Mouse (Mus musculus): Measurements from ENCODE around the gene Cd4. TPM values are rescaled to one million over a fixed set of nuclear protein-coding genes. Genes with fewer than 3 reads are reported as not detected.

Cd4 gene
- polyA plus RNA-seq, 1 experiment from 2014 or later: not detected

DNA sequence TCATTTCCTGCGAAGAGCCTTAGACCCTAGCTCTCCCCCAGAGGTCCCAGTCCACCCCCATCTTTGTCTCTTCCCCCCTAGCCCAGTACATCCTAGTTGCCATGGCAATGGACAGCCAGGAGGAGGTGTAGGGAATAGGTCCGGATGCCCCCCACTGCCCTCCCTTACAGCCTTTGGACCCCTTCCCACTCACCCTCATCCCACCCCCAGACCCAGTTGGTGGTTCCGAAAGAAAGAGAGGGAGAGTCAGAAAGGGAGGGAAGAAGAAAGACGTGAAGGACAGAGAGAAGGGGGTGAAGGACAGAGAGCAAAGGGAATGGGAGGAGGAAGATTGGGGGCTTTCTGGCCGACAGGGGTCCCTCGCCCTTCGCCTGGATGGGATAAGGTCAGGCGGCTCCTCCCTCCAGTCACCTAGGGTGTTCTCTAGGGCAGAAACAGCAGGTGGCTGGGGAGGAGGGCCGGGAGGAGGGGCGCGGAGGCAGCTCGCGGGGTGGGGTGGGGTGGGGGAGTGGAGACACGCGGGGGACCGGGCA is 24.8 kb downstream of the Cd4 start:
- DNase-seq (no peak), ATAC-seq (ENCODE audit: insufficient read depth) (peak; percentile 15)
- Histone ChIP-seq H3K4me3 (ENCODE audit: low read depth, low read length) (peak overlapping the region; percentile 45), H3K27me3 (ENCODE audit: insufficient read depth, low read length) (peaks cover 38% of the 10 kb centered on the region; the same call in 1 of the 2 replicates), H3K36me3 (ENCODE audit: insufficient read depth) (no peaks in the 10 kb centered on the region), H3K27ac (ENCODE audit: low read depth) (no peak overlapping the region), H3K9ac (peak overlapping the region; percentile 46), H3K9me3 (ENCODE audit: low read depth, low read length) (no peaks in the 10 kb centered on the region), H3K4me2 (peak overlapping the region; percentile 93), H3K4me1 (ENCODE audit: insufficient read depth) (0 out of 2 replicates have a peak, but pooled peaks cover 6% of the 10 kb centered on the region)
- WGBS: 1% methylated on average over 11 of the region's 16 CpGs
- TF ChIP-seq CTCF (IDR thresholded peaks at IDR 0.05; ENCODE audit: low read depth): no peak

GRCm38 (mm10) chr6:124862406-124863124 is 25.5 kb downstream of the Cd4 start:
- H3K36me3 ChIP-seq (ENCODE audit: insufficient read depth): no peaks in the 10 kb centered on the region
- 11% methylated on average over 8 of the region's 8 CpGs for WGBS
- no peak for TF ChIP-seq CTCF (IDR thresholded peaks at IDR 0.05; ENCODE audit: low read depth)
- peak overlapping the region; percentile 93 for H3K4me2 ChIP-seq
- H3K9me3 ChIP-seq (ENCODE audit: low read depth, low read length): no peaks in the 10 kb centered on the region
- H3K4me1 ChIP-seq (ENCODE audit: insufficient read depth): 0 out of 2 replicates have a peak, but pooled peaks cover 6% of the 10 kb centered on the region
- peaks cover 39% of the 10 kb centered on the region; the same call in 1 of the 2 replicates for H3K27me3 ChIP-seq (ENCODE audit: insufficient read depth, low read length)
- no peak overlapping the region for H3K27ac ChIP-seq (ENCODE audit: low read depth)
- DNase-seq: no peak
- no peak overlapping the region for H3K4me3 ChIP-seq (ENCODE audit: low read depth, low read length)
- no peak overlapping the region for H3K9ac ChIP-seq
- no peak for ATAC-seq (ENCODE audit: insufficient read depth)

DNA sequence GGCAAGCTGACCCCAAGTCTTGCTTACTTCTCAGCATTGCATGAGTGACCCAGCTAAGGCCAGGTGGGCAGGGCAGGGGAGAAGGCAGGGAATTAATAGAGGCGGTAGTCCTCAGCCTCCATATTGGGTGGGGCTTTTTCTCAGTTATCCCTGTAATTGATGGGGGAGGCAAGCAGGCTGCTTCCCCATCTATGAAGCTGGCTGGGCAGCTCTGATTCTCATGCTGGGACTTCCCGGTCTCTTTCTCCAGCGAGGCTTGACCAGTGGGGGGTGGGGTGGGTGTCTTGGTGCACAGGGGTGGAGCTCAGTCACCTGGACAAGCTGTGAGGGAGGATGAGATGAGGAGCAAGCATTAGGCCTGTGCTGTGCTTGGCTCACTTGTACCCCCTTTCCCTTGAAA is 26.2 kb downstream of the Cd4 start:
- WGBS: 46% methylated on average over 3 of the region's 3 CpGs
- Histone ChIP-seq H3K4me1 (ENCODE audit: insufficient read depth) (0 out of 2 replicates have a peak, but pooled peaks cover 6% of the 10 kb centered on the region), H3K27me3 (ENCODE audit: insufficient read depth, low read length) (peaks cover 36% of the 10 kb centered on the region; the same call in 1 of the 2 replicates), H3K9ac (no peak overlapping the region), H3K4me2 (no peak overlapping the region), H3K9me3 (ENCODE audit: low read depth, low read length) (no peaks in the 10 kb centered on the region), H3K27ac (ENCODE audit: low read depth) (no peak overlapping the region), H3K4me3 (ENCODE audit: low read depth, low read length) (no peak overlapping the region), H3K36me3 (ENCODE audit: insufficient read depth) (no peaks in the 10 kb centered on the region)
- ATAC-seq (ENCODE audit: insufficient read depth): no peak
- TF ChIP-seq CTCF (IDR thresholded peaks at IDR 0.05; ENCODE audit: low read depth): no peak
- no peak for DNase-seq

GRCm38 (mm10) chr6:124861266-124861665 is 26.8 kb downstream of the Cd4 start:
- DNase-seq (no peak), ATAC-seq (ENCODE audit: insufficient read depth) (no peak)
- no peak overlapping the region for H3K4me2 ChIP-seq
- no peak overlapping the region for H3K27ac ChIP-seq (ENCODE audit: low read depth)
- no peaks in the 10 kb centered on the region for H3K36me3 ChIP-seq (ENCODE audit: insufficient read depth)
- WGBS: 78% methylated on average over 19 of the region's 19 CpGs
- 0 out of 2 replicates have a peak, but pooled peaks cover 10% of the 10 kb centered on the region for H3K4me1 ChIP-seq (ENCODE audit: insufficient read depth)
- H3K4me3 ChIP-seq (ENCODE audit: low read depth, low read length): no peak overlapping the region
- no peak overlapping the region for H3K9ac ChIP-seq
- H3K9me3 ChIP-seq (ENCODE audit: low read depth, low read length): no peaks in the 10 kb centered on the region
- TF ChIP-seq CTCF (IDR thresholded peaks at IDR 0.05; ENCODE audit: low read depth): no peak
- peaks cover 33% of the 10 kb centered on the region; the same call in 1 of the 2 replicates for H3K27me3 ChIP-seq (ENCODE audit: insufficient read depth, low read length)

DNA sequence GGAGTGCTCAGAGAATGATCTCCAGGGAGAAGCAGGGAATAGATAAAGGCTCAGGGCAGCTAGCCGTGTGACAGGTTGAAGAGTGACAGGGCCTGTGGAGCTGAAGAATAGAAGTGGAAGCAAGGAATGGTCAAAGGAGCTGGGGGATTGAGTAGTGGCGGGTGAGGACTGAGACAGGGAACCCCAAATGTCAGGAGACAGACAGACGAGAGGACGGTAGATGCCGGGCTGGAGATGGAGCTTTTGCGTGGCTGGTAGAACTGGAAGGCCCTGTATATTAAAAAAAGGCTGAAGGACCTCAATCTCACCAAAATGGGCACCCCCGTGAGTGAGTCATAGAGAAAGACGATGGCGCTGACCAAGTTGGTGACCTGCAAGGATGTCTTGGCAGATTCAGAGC is 27.5 kb downstream of the Cd4 start:
- H3K4me2 ChIP-seq: no peak overlapping the region
- no peak for TF ChIP-seq CTCF (IDR thresholded peaks at IDR 0.05; ENCODE audit: low read depth)
- 79% methylated on average over 9 of the region's 9 CpGs for WGBS
- H3K27ac ChIP-seq (ENCODE audit: low read depth): no peak overlapping the region
- peaks cover 33% of the 10 kb centered on the region; the same call in 1 of the 2 replicates for H3K27me3 ChIP-seq (ENCODE audit: insufficient read depth, low read length)
- H3K4me3 ChIP-seq (ENCODE audit: low read depth, low read length): no peak overlapping the region
- H3K36me3 ChIP-seq (ENCODE audit: insufficient read depth): no peaks in the 10 kb centered on the region
- no peaks in the 10 kb centered on the region for H3K9me3 ChIP-seq (ENCODE audit: low read depth, low read length)
- DNase-seq (no peak), ATAC-seq (ENCODE audit: insufficient read depth) (no peak)
- H3K4me1 ChIP-seq (ENCODE audit: insufficient read depth): 0 out of 2 replicates have a peak, but pooled peaks cover 12% of the 10 kb centered on the region
- no peak overlapping the region for H3K9ac ChIP-seq

- H3K27ac ChIP-seq (ENCODE audit: low read depth): no peak overlapping the region
- peak; percentile 95 for TF ChIP-seq CTCF (IDR thresholded peaks at IDR 0.05; ENCODE audit: low read depth)
- 0 out of 2 replicates have a peak overlapping the region, but pooled peaks have one; percentile 2 for H3K9ac ChIP-seq
- no peaks in the 10 kb centered on the region for H3K36me3 ChIP-seq (ENCODE audit: insufficient read depth)
- peaks cover 30% of the 10 kb centered on the region; the same call in 1 of the 2 replicates for H3K27me3 ChIP-seq (ENCODE audit: insufficient read depth, low read length)
- ATAC-seq (ENCODE audit: insufficient read depth) (peak; percentile 8; the same call in 1 of the 2 replicates), DNase-seq (peak; percentile 94)
- H3K9me3 ChIP-seq (ENCODE audit: low read depth, low read length): no peaks in the 10 kb centered on the region
- 0 out of 2 replicates have a peak, but pooled peaks cover 12% of the 10 kb centered on the region for H3K4me1 ChIP-seq (ENCODE audit: insufficient read depth)
- peak overlapping the region; percentile 10; the same call in 1 of the 2 replicates for H3K4me2 ChIP-seq
- WGBS: 6% methylated on average over 12 of the region's 12 CpGs
- H3K4me3 ChIP-seq (ENCODE audit: low read depth, low read length): no peak overlapping the region
Observed at GRCm38 (mm10) chr6:124859725-124860124, 28.3 kb downstream of the Cd4 start.

Data from lung, embryonic 14.5 days (tissue).